ENCODE assay signal across 8 mouse cellular contexts in the genomic region with DNA sequence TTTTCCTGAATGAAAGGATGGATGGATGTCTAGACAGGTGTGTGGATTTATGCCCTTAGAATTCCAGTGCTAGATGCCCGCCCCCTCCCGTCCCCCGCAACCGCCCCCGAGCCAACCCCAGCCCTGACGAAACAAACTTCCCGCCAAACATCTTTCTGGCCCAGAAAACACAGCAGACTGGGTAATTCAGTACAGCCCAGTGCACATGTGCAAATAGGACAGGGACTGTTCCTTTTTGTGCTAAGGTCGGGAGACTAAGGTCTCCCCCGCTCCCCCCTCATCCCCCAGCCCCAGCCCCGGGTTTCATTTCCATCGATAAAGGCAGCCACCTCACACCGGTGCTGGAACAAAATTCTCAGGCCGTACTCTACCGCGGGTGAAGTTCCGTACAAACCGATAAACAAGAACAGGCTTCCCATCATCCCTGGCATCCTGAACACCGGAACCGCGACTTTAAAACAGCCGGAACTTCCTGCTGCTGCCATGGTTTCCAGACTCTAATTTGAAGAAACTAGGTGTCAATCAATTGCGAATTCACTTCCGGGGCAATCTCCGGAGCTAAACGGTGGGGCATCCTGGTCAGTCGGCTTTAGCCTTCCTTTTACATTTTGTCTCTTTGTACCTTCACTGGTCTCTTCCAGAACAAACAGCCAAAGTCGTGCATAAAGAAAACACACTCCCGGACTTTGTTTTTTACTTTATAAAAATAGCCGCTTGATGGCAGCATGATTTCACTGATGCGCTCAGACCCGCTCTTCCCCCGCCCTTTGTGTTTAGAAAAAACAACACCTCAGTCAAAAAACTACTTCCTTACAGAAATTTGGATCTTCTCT. TPM values are rescaled to one million over a fixed set of nuclear protein-coding genes. Genes with fewer than 3 reads are reported as not detected.
DNase-seq lines count a peak whose midpoint lies in the region; ATAC-seq and TF ChIP-seq lines count a peak whose summit lies in the region.

No protein-coding gene starts in this region.

- peak; percentile 54 for TF ChIP-seq RAD21 in MEL (IDR thresholded peaks at IDR 0.05; ENCODE audit: low read depth, low read length)

- H3K36me3 ChIP-seq in MEL (ENCODE audit: control insufficient read depth in 1 of 2, insufficient read depth in 2 of 2, low read length in 2 of 2) = peaks cover 0 to 15% of the 10 kb centered on the region in 2 experiments; a peak in 2 of 4 replicates
- H3K36me3 ChIP-seq in forebrain, embryonic 16.5 days (ENCODE audit: control insufficient read depth, insufficient read depth) = peaks cover 14% of the 10 kb centered on the region; the same call in 1 of the 2 replicates
- peaks cover 25% of the 10 kb centered on the region; the same call in 1 of the 2 replicates for H3K36me3 ChIP-seq in lung, embryonic 14.5 days (ENCODE audit: insufficient read depth)

- H3K4me3 ChIP-seq in MEL (ENCODE audit: control insufficient read depth in 1 of 2, insufficient read depth in 1 of 2, low read depth in 2 of 2, low read length in 2 of 2) = peak overlapping the region; percentile 70 to 95
- H3K4me3 ChIP-seq in forebrain, embryonic 16.5 days (replicated peaks; ENCODE audit: low read length) = peak overlapping the region; percentile 58
- peak overlapping the region; percentile 61 for H3K4me3 ChIP-seq in layer of hippocampus, adult 2 months
- H3K4me3 ChIP-seq in lung, embryonic 14.5 days (ENCODE audit: low read depth, low read length) = peak overlapping the region; percentile 60

- H3K9ac ChIP-seq in MEL (ENCODE audit: control insufficient read depth, low read depth, low read length, poor library complexity, severe bottlenecking) = peak overlapping the region; percentile 82
- peak overlapping the region; percentile 55 for H3K9ac ChIP-seq in forebrain, embryonic 16.5 days (replicated peaks; ENCODE audit: low read depth, low read length)
- peak overlapping the region; percentile 65 for H3K9ac ChIP-seq in lung, embryonic 14.5 days

- H3K4me2 ChIP-seq in forebrain, embryonic 16.5 days (ENCODE audit: low read length) = peak overlapping the region; percentile 58
- H3K4me2 ChIP-seq in lung, embryonic 14.5 days = peak overlapping the region; percentile 61

- H3K79me2 ChIP-seq in MEL (ENCODE audit: control insufficient read depth, insufficient read depth, low read length, poor library complexity) = no peaks in the 10 kb centered on the region; the same call in 1 of the 2 replicates

- H3K9me3 ChIP-seq in MEL (replicated peaks; ENCODE audit: insufficient read depth, low read length) = no peaks in the 10 kb centered on the region
- H3K9me3 ChIP-seq in forebrain, embryonic 16.5 days (ENCODE audit: control insufficient read depth, low read length) = no peaks in the 10 kb centered on the region
- H3K9me3 ChIP-seq in lung, embryonic 14.5 days (ENCODE audit: low read depth, low read length) = no peaks in the 10 kb centered on the region

- peak in 1 of 2 experiments; percentile 56; a peak in 2 of 4 replicates for TF ChIP-seq POLR2A in MEL (IDR thresholded peaks at IDR 0.05; ENCODE audit: control insufficient read depth in 1 of 2, insufficient read depth in 1 of 2, low read depth in 1 of 2, low read length in 2 of 2, poor library complexity in 1 of 2)

- 0 out of 4 replicates have a peak, but pooled peaks of 1 of the 2 experiments have one; percentile 21 for TF ChIP-seq EP300 in MEL (IDR thresholded peaks at IDR 0.05; ENCODE audit: low read depth in 1 of 2, low read length in 2 of 2)

- H3K27me3 ChIP-seq in MEL (ENCODE audit: control insufficient read depth in 1 of 2, insufficient read depth in 2 of 2, low read length in 2 of 2) = no peaks in the 10 kb centered on the region
- H3K27me3 ChIP-seq in forebrain, embryonic 16.5 days (replicated peaks; ENCODE audit: control insufficient read depth, insufficient read depth, low read length) = no peaks in the 10 kb centered on the region
- H3K27me3 ChIP-seq in lung, embryonic 14.5 days (ENCODE audit: insufficient read depth, low read length) = no peaks in the 10 kb centered on the region

- peak in 1 of 3 experiments; percentile 29; a peak in 2 of 6 replicates for TF ChIP-seq CTCF in MEL (IDR thresholded peaks at IDR 0.05 in 2 of 3, conservative IDR thresholded peaks at IDR 0.05 in 1 of 3; ENCODE audit: control insufficient read depth in 1 of 3, insufficient read depth in 1 of 3, low read depth in 2 of 3, low read length in 3 of 3, poor library complexity in 1 of 3, severe bottlenecking in 1 of 3)
- peak; percentile 70 for TF ChIP-seq CTCF in layer of hippocampus, adult 2 months (conservative IDR thresholded peaks at IDR 0.05)
- peak; percentile 40 for TF ChIP-seq CTCF in lung, embryonic 14.5 days (IDR thresholded peaks at IDR 0.05; ENCODE audit: low read depth)

- ATAC-seq in forebrain, embryonic 16.5 days = peak; percentile 95
- peak; percentile 95 for ATAC-seq in lung, embryonic 14.5 days (ENCODE audit: insufficient read depth)

- WGBS in forebrain, embryonic 16.5 days = 2% methylated on average over 32 of the region's 32 CpGs
- WGBS in lung, embryonic 14.5 days = under 1% methylated on average over 32 of the region's 32 CpGs

- peak overlapping the region; percentile 93 for H3K27ac ChIP-seq in MEL (ENCODE audit: control insufficient read depth, low read depth, low read length)
- peak overlapping the region; percentile 82 for H3K27ac ChIP-seq in forebrain, embryonic 16.5 days (ENCODE audit: low read length)
- peak overlapping the region; percentile 90 for H3K27ac ChIP-seq in layer of hippocampus, adult 2 months
- peak overlapping the region; percentile 73 for H3K27ac ChIP-seq in lung, embryonic 14.5 days (ENCODE audit: low read depth)

- intact Hi-C loops in heart, postnatal 36 days (cut with DNase I) = loop anchor here (1.0 to 10.0 kb wide), 2 partner anchors 9 to 945 kb away; partner anchors contain the start of genes Cox7b, Magt1 and Pbdc1

- DNase-seq in MEL (ENCODE audit: low read depth, low spot score) = peak; percentile 88
- DNase-seq in cerebellum, adult 18-20 months = peak; percentile 83
- DNase-seq in heart, postnatal 36 days = peak; percentile 63 to 85
- DNase-seq in layer of hippocampus, adult 2 months (ENCODE audit: low spot score in 2 of 2) = peak; percentile 68 to 93
- peak; percentile 94 for DNase-seq in lung, embryonic 14.5 days
- peak; percentile 85 for DNase-seq in ovary, adult 18-20 months (ENCODE audit: low spot score)
- peak; percentile 83 for DNase-seq in thymus, postnatal 0 days (ENCODE audit: low spot score)

- peaks cover 0 to 7% of the 10 kb centered on the region in 2 experiments; a peak in 2 of 4 replicates for H3K4me1 ChIP-seq in MEL (ENCODE audit: control insufficient read depth in 1 of 2, insufficient read depth in 2 of 2, low read length in 2 of 2)
- H3K4me1 ChIP-seq in forebrain, embryonic 16.5 days (replicated peaks; ENCODE audit: control insufficient read depth, insufficient read depth, low read length) = peaks cover 8% of the 10 kb centered on the region
- H3K4me1 ChIP-seq in lung, embryonic 14.5 days (ENCODE audit: insufficient read depth) = no peaks in the 10 kb centered on the region

TF ChIP-seq in MEL, 35 proteins besides CTCF, POLR2A, EP300 and RAD21 (continues in another document):
- TF ChIP-seq TCF12 (IDR thresholded peaks at IDR 0.05; ENCODE audit: low read depth, low read length) (no peak), ZNF384 (IDR thresholded peaks at IDR 0.05; ENCODE audit: low read depth, low read length) (peak; percentile 100), SIN3A (IDR thresholded peaks at IDR 0.05; ENCODE audit: low read length) (peak; percentile 87), MAX (IDR thresholded peaks at IDR 0.05; ENCODE audit: low read length) (0 out of 2 replicates have a peak, but pooled peaks have one; percentile 23), CHD2 (IDR thresholded peaks at IDR 0.05; ENCODE audit: low read length) (peak; percentile 72; the same call in 1 of the 2 replicates), UBTF (IDR thresholded peaks at IDR 0.05; ENCODE audit: borderline replicate concordance, insufficient read depth, low read depth, low read length) (no peak), E2F4 (IDR thresholded peaks at IDR 0.05; ENCODE audit: borderline replicate concordance, low read depth, low read length) (no peak), CHD1 (IDR thresholded peaks at IDR 0.05; ENCODE audit: low read depth, low read length) (no peak), KAT2A (conservative IDR thresholded peaks at IDR 0.05; ENCODE audit: low read depth, low read length) (peak; percentile 75), NRF1 (IDR thresholded peaks at IDR 0.05; ENCODE audit: insufficient read depth, low read depth, low read length, poor library complexity, severe bottlenecking) (no peak), MAFK (IDR thresholded peaks at IDR 0.05; ENCODE audit: borderline replicate concordance, low read depth, low read length) (no peak), RCOR1 (IDR thresholded peaks at IDR 0.05; ENCODE audit: low read depth, low read length) (no peak), USF2 (IDR thresholded peaks at IDR 0.05; ENCODE audit: borderline replicate concordance in 1 of 2, insufficient read depth in 1 of 2, low read depth in 1 of 2, low read length in 2 of 2) (no peak), NELFE (IDR thresholded peaks at IDR 0.05; ENCODE audit: low read depth, low read length) (no peak; the same call in 1 of the 2 replicates), BHLHE40 (IDR thresholded peaks at IDR 0.05; ENCODE audit: borderline replicate concordance, low read depth, low read length) (no peak), MYB (IDR thresholded peaks at IDR 0.05; ENCODE audit: low read depth, low read length) (no peak)

RNA-seq across cellular contexts. Expression of gene Pbdc1, which starts 9.7 kb away (rescaled TPM):
- 43.8 and 45.4 TPM in 2 replicates for total RNA-seq in MEL (2012; rRNA removed)
- polyA plus RNA-seq in MEL (2012; ENCODE audit: insufficient read depth in 1 of 2, insufficient read length in 2 of 2, low read depth in 1 of 2, low replicate concordance in 2 of 2, missing spikeins in 1 of 2) = 10 to 100 TPM in 1 of 2 experiments, not detected in 1; 54.8 TPM
- polyA plus RNA-seq in forebrain, embryonic 16.5 days (2015; fragmentation: Nextera tagmentation; extraction: Ambion mirVana) = 34.8 and 35.6 TPM in 2 replicates
- 1 to 10 TPM; 5.4 to 8.4 TPM for total RNA-seq in heart, postnatal 36 days (2021)
- total RNA-seq in layer of hippocampus, adult 2 months (2021) = 10 to 100 TPM; 16.1 to 18.9 TPM
- polyA plus RNA-seq in lung, embryonic 14.5 days (2014; fragmentation: Nextera tagmentation; extraction: Ambion mirVana) = 57.4 and 85.9 TPM in 2 replicates
- 66.7 and 74.1 TPM in 2 replicates for polyA plus RNA-seq in thymus, postnatal 0 days (2015; fragmentation: Nextera tagmentation; extraction: Ambion mirVana)

RNA-seq across cellular contexts. Expression of gene Magee1, which starts 50.3 kb away (rescaled TPM):
- 0.33 and 0.35 TPM in 2 replicates for total RNA-seq in MEL (2012; rRNA removed)
- under 1 TPM in 1 of 2 experiments, not detected in 1; 0.89 TPM for polyA plus RNA-seq in MEL (2012; ENCODE audit: insufficient read depth in 1 of 2, insufficient read length in 2 of 2, low read depth in 1 of 2, low replicate concordance in 2 of 2, missing spikeins in 1 of 2)
- 138 and 159 TPM in 2 replicates for polyA plus RNA-seq in forebrain, embryonic 16.5 days (2015; fragmentation: Nextera tagmentation; extraction: Ambion mirVana)
- 1 to 10 TPM; 3.8 to 4.5 TPM for total RNA-seq in heart, postnatal 36 days (2021)
- 100 to 1,000 TPM; 138 to 146 TPM for total RNA-seq in layer of hippocampus, adult 2 months (2021)
- 11.2 and 11.7 TPM in 2 replicates for polyA plus RNA-seq in lung, embryonic 14.5 days (2014; fragmentation: Nextera tagmentation; extraction: Ambion mirVana)
- polyA plus RNA-seq in thymus, postnatal 0 days (2015; fragmentation: Nextera tagmentation; extraction: Ambion mirVana) = 3.6 and 4.3 TPM in 2 replicates

Comparison
In these comparisons a context has a peak if more than half of its experiments do, and no peak if none do; other contexts are left out.
1. Peak in every context shown above with its lines: DNase-seq, ATAC-seq, H3K4me3 ChIP-seq and H3K27ac ChIP-seq.
2. RNA of gene Magee1, which starts 50.3 kb away (polyA plus RNA-seq): 138 to 159 TPM in forebrain, embryonic 16.5 days; 11.2 to 11.7 TPM in lung, embryonic 14.5 days, 3.6 to 4.3 TPM in thymus, postnatal 0 days and 0.89 TPM in MEL; every median in the first group is over 10 times any median in the second.